Mouse (Mus musculus) midbrain, embryonic 12.5 days (tissue): ENCODE measurements around the gene Cldn17. TPM values are rescaled to one million over a fixed set of nuclear protein-coding genes. Genes with fewer than 3 reads are reported as not detected.

ENCODE experiments used
- ATAC-seq: fragments of 200-750 bp; cut with Nextera tagmentation; 2 replicates; pipeline ENCODE4 v1.8.0; 2017; ENCODE audit warnings: low read depth, moderate TSS enrichment, moderate library complexity; ENCODE audit not compliant: low FRiP score
- H3K27ac ChIP-seq: fragments of 300-500 bp; sonication (generic); replicated peaks from 2 replicates; pipeline ENCODE4 v1.5.1; 2016; ENCODE audit warnings: mild to moderate bottlenecking
- H3K27me3 ChIP-seq: fragments of 300-500 bp; sonication (generic); 2 replicates; pipeline ENCODE4 v1.6.1; 2016; ENCODE audit warnings: mild to moderate bottlenecking
- H3K36me3 ChIP-seq: fragments of 300-500 bp; sonication (generic); 2 replicates; pipeline ENCODE4 v1.6.1; 2016
- H3K4me1 ChIP-seq: fragments of 300-500 bp; sonication (generic); 2 replicates; pipeline ENCODE4 v1.6.1; 2016
- H3K4me2 ChIP-seq: fragments of 300-500 bp; sonication (generic); replicated peaks from 2 replicates; pipeline ENCODE4 v1.6.1; 2016; ENCODE audit warnings: mild to moderate bottlenecking, moderate library complexity
- H3K4me3 ChIP-seq: fragments of 300-500 bp; sonication (generic); 2 replicates; pipeline ENCODE4 v1.5.1; 2016; ENCODE audit warnings: mild to moderate bottlenecking
- H3K9ac ChIP-seq: fragments of 300-500 bp; sonication (generic); replicated peaks from 2 replicates; pipeline ENCODE4 v1.6.1; 2016; ENCODE audit warnings: mild to moderate bottlenecking, moderate library complexity
- H3K9me3 ChIP-seq: fragments of 300-500 bp; sonication (generic); 2 replicates; pipeline ENCODE4 v1.6.1; 2016; ENCODE audit warnings: mild to moderate bottlenecking
- WGBS: fragments of 180-500 bp; shearing (Covaris S2); methylation state at CpG from one replicate; pipeline ENCODE4 v1.1.7; 2016; 5-methylcytosine and 5-hydroxymethylcytosine counted together
- polyA plus RNA-seq: library from polyadenylated mRNA; unstranded; fragments of >200 nt; fragmentation: Nextera tagmentation; extraction: Ambion mirVana; gene quantifications from 2 replicates; pipeline ENCODE4 v1.2.1, GENCODE M21; 2016

Gene Cldn17
- not detected in 2 replicates for polyA plus RNA-seq

- no peaks in the 10 kb centered on the region for H3K4me1 ChIP-seq
- H3K27ac ChIP-seq, result no peak within 1 kb of the TSS
- no peak within 1 kb of the TSS for H3K9ac ChIP-seq
- no peak within 1 kb of the TSS for H3K4me3 ChIP-seq
- no peak for ATAC-seq
- H3K4me2 ChIP-seq, result no peak within 1 kb of the TSS
- no peaks in the 10 kb centered on the region for H3K36me3 ChIP-seq
- no peaks in the 10 kb centered on the region for H3K27me3 ChIP-seq
- no peaks in the 10 kb centered on the region for H3K9me3 ChIP-seq
- WGBS, result 98% methylated on average over 6 of the region's 6 CpGs
Observed at GRCm38 (mm10) chr16:88506878-88507277, at the start of gene Cldn17. Gene Cldn17 (minus strand): TSS chr16:88506978.

- Histone ChIP-seq H3K27me3 (no peaks in the 10 kb centered on the region), H3K4me1 (no peaks in the 10 kb centered on the region), H3K4me2 (no peak overlapping the region), H3K27ac (no peak overlapping the region), H3K9ac (no peak overlapping the region), H3K36me3 (no peaks in the 10 kb centered on the region), H3K9me3 (no peaks in the 10 kb centered on the region), H3K4me3 (no peak overlapping the region)
- WGBS, result 51% methylated on average over 6 of the region's 6 CpGs
- 0 out of 2 replicates have a peak, but pooled peaks have one; percentile 47 for ATAC-seq
Observed at GRCm38 (mm10) chr16:88542488-88542887, 35.7 kb upstream of the Cldn17 start.

DNA sequence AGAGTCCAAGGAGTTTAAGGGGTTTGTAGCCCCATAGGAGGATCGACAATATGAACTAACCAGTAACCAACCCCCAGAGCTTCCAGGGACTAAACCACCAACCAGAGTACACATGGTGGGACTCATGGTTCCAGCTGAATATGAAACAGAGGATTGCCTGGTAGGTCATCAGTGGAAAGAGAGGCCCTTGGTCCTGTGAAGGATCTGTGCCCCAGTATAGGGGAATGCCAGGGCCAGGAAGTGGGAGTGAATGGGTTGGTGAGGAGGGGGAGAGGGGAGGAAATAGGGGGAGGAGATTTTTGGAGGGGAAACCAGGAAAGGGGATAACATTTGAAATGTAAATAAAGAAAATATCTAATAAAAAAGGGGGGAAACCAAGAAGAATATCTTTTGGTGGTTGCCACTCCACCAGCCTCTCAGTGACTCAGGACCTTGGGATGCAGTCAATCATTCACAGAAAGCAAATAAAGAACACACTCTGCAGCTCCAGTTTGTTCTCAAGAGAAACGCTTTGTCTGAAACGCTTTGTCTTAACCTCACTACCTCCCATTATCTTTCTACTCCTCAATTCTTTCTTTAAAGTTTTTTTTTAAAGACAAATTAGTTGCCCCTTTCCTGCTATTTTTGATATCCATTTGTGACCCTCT, 33.2 kb upstream of the Cldn17 start:
- Histone ChIP-seq H3K27ac (no peak overlapping the region), H3K4me2 (no peak overlapping the region), H3K36me3 (no peaks in the 10 kb centered on the region), H3K9me3 (no peaks in the 10 kb centered on the region), H3K4me1 (no peaks in the 10 kb centered on the region), H3K9ac (no peak overlapping the region), H3K4me3 (no peak overlapping the region), H3K27me3 (no peaks in the 10 kb centered on the region)
- no peak for ATAC-seq
- WGBS, result 84% methylated on average over 3 of the region's 3 CpGs

- Histone ChIP-seq H3K4me2 (no peak overlapping the region), H3K36me3 (no peaks in the 10 kb centered on the region), H3K4me1 (no peaks in the 10 kb centered on the region), H3K9me3 (no peaks in the 10 kb centered on the region), H3K27me3 (no peaks in the 10 kb centered on the region), H3K4me3 (no peak overlapping the region), H3K27ac (no peak overlapping the region), H3K9ac (no peak overlapping the region)
- ATAC-seq, result no peak
Observed at GRCm38 (mm10) chr16:88511348-88511747, 4.6 kb upstream of the Cldn17 start.

- Histone ChIP-seq H3K9me3 (no peaks in the 10 kb centered on the region), H3K4me3 (no peak overlapping the region), H3K36me3 (no peaks in the 10 kb centered on the region), H3K27ac (no peak overlapping the region), H3K4me1 (no peaks in the 10 kb centered on the region), H3K4me2 (no peak overlapping the region), H3K27me3 (no peaks in the 10 kb centered on the region), H3K9ac (no peak overlapping the region)
- 78% methylated on average over 4 of the region's 4 CpGs for WGBS
- ATAC-seq, result no peak
Observed at GRCm38 (mm10) chr16:88508150-88508549, 1.4 kb upstream of the Cldn17 start.

DNA sequence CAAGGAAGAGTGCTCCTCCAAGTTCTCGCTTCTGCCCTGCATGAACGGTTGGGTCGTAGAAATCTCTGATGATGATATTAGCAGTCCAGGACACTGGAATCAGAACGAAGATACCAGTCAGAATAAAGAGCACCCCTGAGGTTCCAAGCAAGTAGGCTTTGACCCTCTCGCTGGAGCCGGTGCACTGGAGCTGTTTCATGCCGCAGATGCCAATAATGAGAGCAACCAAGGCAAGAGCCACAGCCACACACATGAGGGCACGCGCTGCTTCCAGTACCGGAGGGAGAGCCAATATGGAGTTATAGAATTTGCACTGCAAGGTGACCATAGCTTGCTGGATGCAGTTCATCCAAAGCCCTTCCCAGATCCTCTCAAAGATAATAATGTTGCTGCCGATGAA, 440 bp downstream of the Cldn17 start:
- no peak for ATAC-seq
- Histone ChIP-seq H3K27ac (no peak overlapping the region), H3K36me3 (no peaks in the 10 kb centered on the region), H3K4me2 (no peak overlapping the region), H3K27me3 (no peaks in the 10 kb centered on the region), H3K4me3 (no peak overlapping the region), H3K9me3 (no peaks in the 10 kb centered on the region), H3K4me1 (no peaks in the 10 kb centered on the region), H3K9ac (no peak overlapping the region)
- WGBS, result 95% methylated on average over 11 of the region's 11 CpGs

GRCm38 (mm10) chr16:88488096-88488495, 18.7 kb downstream of the Cldn17 start:
- H3K4me1 ChIP-seq, result no peaks in the 10 kb centered on the region
- no peak overlapping the region for H3K4me3 ChIP-seq
- H3K4me2 ChIP-seq, result no peak overlapping the region
- no peaks in the 10 kb centered on the region for H3K27me3 ChIP-seq
- no peak for ATAC-seq
- no peaks in the 10 kb centered on the region for H3K36me3 ChIP-seq
- no peak overlapping the region for H3K9ac ChIP-seq
- H3K27ac ChIP-seq, result no peak overlapping the region
- no peaks in the 10 kb centered on the region for H3K9me3 ChIP-seq

- 80% methylated on average over 3 of the region's 3 CpGs for WGBS
- no peaks in the 10 kb centered on the region for H3K4me1 ChIP-seq
Observed at GRCm38 (mm10) chr16:88480011-88480774, 26.6 kb downstream of the Cldn17 start.

DNA sequence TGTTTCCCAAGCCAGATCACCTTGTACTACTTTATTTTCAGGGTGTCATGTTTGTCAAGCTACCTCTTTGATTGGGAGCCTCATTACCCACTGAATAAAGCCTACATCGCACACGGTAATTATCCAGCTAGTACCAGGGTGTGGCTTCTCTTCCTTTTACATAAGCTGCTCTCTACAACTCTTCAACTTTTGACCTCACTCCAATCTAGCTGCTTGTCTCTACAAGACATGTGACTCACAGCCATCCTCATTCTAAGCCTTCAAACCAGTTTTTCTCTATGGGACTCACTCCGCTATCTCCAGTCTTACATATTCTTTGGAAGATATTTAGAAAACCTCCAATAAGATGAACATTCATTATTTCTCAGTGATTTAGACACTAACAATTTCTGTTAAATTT, 43.5 kb downstream of the Cldn17 start:
- H3K27ac ChIP-seq, result no peak overlapping the region
- no peak overlapping the region for H3K9ac ChIP-seq
- no peak overlapping the region for H3K4me3 ChIP-seq
- H3K9me3 ChIP-seq, result no peaks in the 10 kb centered on the region
- no peaks in the 10 kb centered on the region for H3K36me3 ChIP-seq
- WGBS, result 91% methylated on average over 3 of the region's 3 CpGs
- no peak overlapping the region for H3K4me2 ChIP-seq
- H3K27me3 ChIP-seq, result no peaks in the 10 kb centered on the region
- no peak for ATAC-seq
- no peaks in the 10 kb centered on the region for H3K4me1 ChIP-seq

More at GRCm38 (mm10) chr16:88480011-88480774, 26.6 kb downstream of the Cldn17 start:
- Histone ChIP-seq H3K4me3 (no peak overlapping the region), H3K9me3 (no peaks in the 10 kb centered on the region), H3K27ac (no peak overlapping the region), H3K27me3 (no peaks in the 10 kb centered on the region), H3K36me3 (no peaks in the 10 kb centered on the region), H3K9ac (no peak overlapping the region), H3K4me2 (no peak overlapping the region)
- ATAC-seq, result no peak

Other genes starting within 250 kb of the Cldn17 start
- gene Grik1, start 216.7 kb downstream of the Cldn17 start, polyA plus RNA-seq, result 4.9 and 5.2 TPM in 2 replicates
- 0.47 and 0.50 TPM in 2 replicates for gene Cldn8, start 56.2 kb upstream of the Cldn17 start, polyA plus RNA-seq
- gene Krtap24-1, start 105.3 kb upstream of the Cldn17 start, polyA plus RNA-seq, result not detected in 2 replicates
- gene 2310079G19Rik, start 120.7 kb upstream of the Cldn17 start, polyA plus RNA-seq, result not detected in 2 replicates
- gene Krtap26-1, start 140.8 kb upstream of the Cldn17 start, polyA plus RNA-seq, result not detected in 2 replicates
- not detected in 2 replicates for gene Krtap27-1, start 164.7 kb upstream of the Cldn17 start, polyA plus RNA-seq
- not detected in 2 replicates for gene 2310061N02Rik, start 201.0 kb upstream of the Cldn17 start, polyA plus RNA-seq
- not detected in 2 replicates for gene Krtap13-1, start 221.9 kb upstream of the Cldn17 start, polyA plus RNA-seq
- not detected in 2 replicates for gene Krtap13, start 244.7 kb upstream of the Cldn17 start, polyA plus RNA-seq